Mouse (Mus musculus): ENCODE data around the gene Dap. TPM values are rescaled to one million over a fixed set of nuclear protein-coding genes. Genes with fewer than 3 reads are reported as not detected.

The Dap gene
- 32.9 and 38.4 TPM in 2 replicates for polyA plus RNA-seq (2016; fragmentation: Nextera tagmentation; extraction: Ambion mirVana)

GRCm38 (mm10) chr15:31224135-31224761 is at the start of gene Dap:
Dap (plus strand) TSS chr15:31224314.
- H3K4me1 ChIP-seq: peaks cover 13% of the 10 kb centered on the region
- H3K27me3 ChIP-seq (ENCODE audit: low read depth, poor library complexity, severe bottlenecking): no peaks in the 10 kb centered on the region
- H3K9me3 ChIP-seq (replicated peaks): no peaks in the 10 kb centered on the region
- H3K4me3 ChIP-seq: peak within 1 kb of the TSS; percentile 79
- no peaks in the 10 kb centered on the region for H3K36me3 ChIP-seq
- peak within 1 kb of the TSS; percentile 92 for H3K27ac ChIP-seq (replicated peaks)
- under 1% methylated on average over 67 of the region's 67 CpGs for WGBS
- peak; percentile 98 for DNase-seq (ENCODE audit: low spot score)

DNA sequence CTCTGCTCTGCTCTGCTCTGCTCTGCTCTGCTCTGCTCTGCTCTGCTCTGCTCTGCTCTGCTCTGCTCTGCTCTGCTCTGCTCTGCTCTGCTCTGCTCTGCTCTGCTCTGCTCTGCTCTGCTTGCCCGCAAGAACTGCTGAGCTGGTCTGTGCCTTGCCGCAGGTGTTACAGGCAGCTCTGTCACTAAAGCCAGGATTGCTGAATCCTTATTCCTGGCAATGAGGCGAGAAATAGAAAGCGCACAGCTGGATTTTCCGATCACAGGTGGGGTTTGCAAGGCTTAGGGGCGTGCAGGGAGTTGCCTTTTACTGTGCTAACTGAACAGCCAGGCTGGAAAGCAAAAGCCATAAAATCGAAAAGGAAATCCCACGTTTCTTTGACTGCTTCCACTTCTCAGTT is 47.5 kb upstream of the Dap start:
- WGBS: 58% methylated on average over 8 of the region's 8 CpGs
- Histone ChIP-seq H3K36me3 (no peaks in the 10 kb centered on the region), H3K9me3 (replicated peaks) (no peaks in the 10 kb centered on the region), H3K27ac (replicated peaks) (no peak overlapping the region; the same call in 1 of the 2 replicates), H3K27me3 (ENCODE audit: low read depth, poor library complexity, severe bottlenecking) (no peaks in the 10 kb centered on the region), H3K4me1 (no peaks in the 10 kb centered on the region), H3K4me3 (no peak overlapping the region)
- DNase-seq (ENCODE audit: low spot score): no peak

DNA sequence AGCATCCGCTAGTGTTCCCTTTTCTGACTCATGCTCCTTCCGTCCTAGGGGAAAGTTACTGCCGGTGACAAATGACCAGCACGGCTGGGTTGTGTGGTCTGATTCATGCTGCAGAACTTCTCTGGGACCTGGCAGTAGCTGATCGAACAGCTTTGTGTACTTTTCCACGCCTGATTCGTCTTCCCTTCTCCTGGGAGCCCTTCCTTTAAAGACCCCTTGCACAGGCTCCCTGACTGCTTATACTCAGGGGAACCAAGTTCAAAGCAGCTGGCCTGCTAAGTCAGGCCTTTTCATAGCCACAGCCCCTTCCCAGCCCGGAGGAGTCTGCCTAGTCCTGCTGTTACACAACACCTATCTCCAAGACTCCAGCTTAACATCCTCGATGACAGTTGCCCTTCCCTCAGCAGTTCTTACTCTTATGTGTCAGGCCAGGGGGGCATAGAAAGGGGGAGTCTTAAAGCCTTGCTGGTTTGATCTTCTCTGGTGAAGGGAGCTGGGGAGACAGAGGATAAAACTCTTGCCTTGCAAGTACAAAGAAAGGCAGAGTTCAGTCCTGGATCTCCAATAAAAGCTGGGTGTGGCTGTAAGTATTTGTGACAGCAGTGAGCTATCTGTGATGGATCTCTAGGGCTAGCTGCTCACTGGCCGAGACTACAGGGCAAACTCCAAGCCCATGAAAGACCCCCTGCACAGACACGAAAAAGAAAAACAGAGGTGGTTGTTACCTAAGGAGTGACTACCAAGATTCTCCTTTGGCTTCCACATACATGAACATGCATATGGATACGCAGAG is 39.3 kb upstream of the Dap start:
- Histone ChIP-seq H3K27me3 (ENCODE audit: low read depth, poor library complexity, severe bottlenecking) (no peaks in the 10 kb centered on the region), H3K4me3 (no peak overlapping the region), H3K27ac (replicated peaks) (no peak overlapping the region), H3K9me3 (replicated peaks) (no peaks in the 10 kb centered on the region), H3K4me1 (0 out of 2 replicates have a peak, but pooled peaks cover 3% of the 10 kb centered on the region), H3K36me3 (no peaks in the 10 kb centered on the region)
- WGBS: 76% methylated on average over 12 of the region's 12 CpGs
- no peak for DNase-seq (ENCODE audit: low spot score)

GRCm38 (mm10) chr15:31185506-31185905 is 38.6 kb upstream of the Dap start:
- Histone ChIP-seq H3K4me3 (no peak overlapping the region), H3K4me1 (0 out of 2 replicates have a peak, but pooled peaks cover 3% of the 10 kb centered on the region), H3K36me3 (no peaks in the 10 kb centered on the region), H3K27ac (replicated peaks) (no peak overlapping the region), H3K9me3 (replicated peaks) (no peaks in the 10 kb centered on the region), H3K27me3 (ENCODE audit: low read depth, poor library complexity, severe bottlenecking) (no peaks in the 10 kb centered on the region)
- no peak for DNase-seq (ENCODE audit: low spot score)
- 88% methylated on average over 5 of the region's 5 CpGs for WGBS

DNA sequence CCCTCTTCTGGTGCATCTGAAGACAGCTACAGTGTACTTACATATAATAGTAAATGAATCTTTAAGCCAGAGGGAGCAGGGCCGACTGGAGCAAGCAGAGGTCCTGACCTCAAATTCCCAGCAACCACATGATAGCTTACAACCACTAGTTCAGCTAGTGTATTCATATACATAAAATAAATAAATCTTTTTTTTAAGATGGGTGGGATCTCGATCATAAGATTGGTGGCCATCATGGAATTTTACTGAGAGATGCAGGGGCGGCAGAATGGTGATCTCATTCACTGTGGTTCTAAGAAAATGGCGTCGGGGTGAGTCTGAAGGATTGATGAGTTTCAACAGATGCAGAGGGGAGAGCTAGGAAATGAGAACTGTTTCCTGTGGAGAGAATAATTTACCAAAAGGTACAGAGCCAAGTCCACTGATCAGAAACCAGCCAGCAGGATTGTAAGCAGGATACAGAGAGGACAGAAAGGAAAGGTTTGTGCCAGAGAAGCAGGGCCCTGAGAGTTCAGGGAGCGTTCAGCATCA is 37.7 kb upstream of the Dap start:
- DNase-seq (ENCODE audit: low spot score): no peak
- Histone ChIP-seq H3K36me3 (no peaks in the 10 kb centered on the region), H3K4me3 (no peak overlapping the region), H3K9me3 (replicated peaks) (no peaks in the 10 kb centered on the region), H3K27me3 (ENCODE audit: low read depth, poor library complexity, severe bottlenecking) (no peaks in the 10 kb centered on the region), H3K4me1 (0 out of 2 replicates have a peak, but pooled peaks cover 3% of the 10 kb centered on the region), H3K27ac (replicated peaks) (no peak overlapping the region)
- WGBS: 86% methylated on average over 6 of the region's 6 CpGs

DNA sequence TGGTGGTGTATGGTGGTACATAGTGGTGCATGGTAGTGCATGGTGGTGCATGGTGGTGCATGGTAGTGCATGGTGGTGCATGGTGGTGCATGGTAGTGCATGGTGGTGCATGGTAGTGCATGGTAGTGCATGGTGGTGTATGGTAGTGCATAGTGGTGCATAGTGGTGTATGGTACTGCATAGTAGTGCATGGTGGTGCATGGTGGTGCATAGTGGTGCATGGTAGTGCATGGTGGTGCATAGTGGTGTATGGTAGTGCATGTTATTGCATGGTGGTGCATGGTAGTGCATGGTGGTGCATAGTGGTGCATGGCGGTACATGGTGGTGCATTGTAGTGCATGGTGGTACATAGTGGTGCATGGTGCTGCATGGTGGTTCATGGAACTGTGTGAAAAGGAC is 31.6 kb upstream of the Dap start:
- Histone ChIP-seq H3K4me1 (no peaks in the 10 kb centered on the region), H3K36me3 (no peaks in the 10 kb centered on the region), H3K27ac (replicated peaks) (no peak overlapping the region), H3K27me3 (ENCODE audit: low read depth, poor library complexity, severe bottlenecking) (no peaks in the 10 kb centered on the region), H3K9me3 (replicated peaks) (no peaks in the 10 kb centered on the region), H3K4me3 (no peak overlapping the region)
- DNase-seq (ENCODE audit: low spot score): no peak
- WGBS: 95% methylated on average over 1 of the region's 1 CpGs

GRCm38 (mm10) chr15:31195776-31196175 is 28.3 kb upstream of the Dap start:
- Histone ChIP-seq H3K4me1 (no peaks in the 10 kb centered on the region), H3K4me3 (no peak overlapping the region), H3K36me3 (no peaks in the 10 kb centered on the region), H3K27ac (replicated peaks) (no peak overlapping the region), H3K27me3 (ENCODE audit: low read depth, poor library complexity, severe bottlenecking) (no peaks in the 10 kb centered on the region), H3K9me3 (replicated peaks) (no peaks in the 10 kb centered on the region)
- no peak for DNase-seq (ENCODE audit: low spot score)
- WGBS: 91% methylated on average over 6 of the region's 6 CpGs

DNA sequence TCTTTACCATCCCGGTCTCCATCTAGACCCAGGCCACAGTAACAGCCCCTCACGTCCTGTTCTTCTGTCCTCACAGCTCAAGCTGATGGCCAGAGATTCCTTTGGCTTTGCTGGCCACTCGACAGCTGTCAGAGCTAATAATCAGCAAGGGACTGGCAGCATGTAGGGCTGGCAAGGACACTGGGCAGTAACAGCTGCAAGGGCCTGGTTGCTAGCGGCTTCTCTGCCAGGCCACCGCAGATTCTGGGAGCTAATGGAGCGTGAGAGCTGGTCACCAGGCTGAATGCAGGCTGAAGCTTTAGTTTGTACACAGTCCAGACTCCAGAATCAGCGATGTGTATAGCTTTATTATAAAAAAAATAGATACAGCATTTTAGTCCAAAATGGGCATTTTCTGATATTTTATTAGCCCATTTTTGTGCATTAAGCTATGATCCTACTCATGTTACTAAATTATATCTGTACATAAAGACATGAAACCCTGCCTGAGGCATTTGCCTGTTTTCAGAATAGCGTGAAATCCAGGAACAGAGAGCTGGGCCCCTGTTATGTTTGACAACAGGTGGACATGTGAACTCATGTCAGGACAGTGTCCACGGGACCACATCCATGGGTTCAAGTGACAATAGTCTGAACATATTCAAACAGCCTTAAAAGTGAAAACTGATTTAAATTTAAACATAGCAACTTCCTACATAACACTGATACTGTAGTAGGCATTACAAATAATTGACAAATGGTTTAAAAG is 16.6 kb upstream of the Dap start:
- WGBS: 87% methylated on average over 9 of the region's 9 CpGs
- Histone ChIP-seq H3K9me3 (replicated peaks) (no peaks in the 10 kb centered on the region), H3K27ac (replicated peaks) (no peak overlapping the region), H3K4me1 (no peaks in the 10 kb centered on the region), H3K36me3 (no peaks in the 10 kb centered on the region), H3K27me3 (ENCODE audit: low read depth, poor library complexity, severe bottlenecking) (no peaks in the 10 kb centered on the region), H3K4me3 (no peak overlapping the region)
- no peak for DNase-seq (ENCODE audit: low spot score)

DNA sequence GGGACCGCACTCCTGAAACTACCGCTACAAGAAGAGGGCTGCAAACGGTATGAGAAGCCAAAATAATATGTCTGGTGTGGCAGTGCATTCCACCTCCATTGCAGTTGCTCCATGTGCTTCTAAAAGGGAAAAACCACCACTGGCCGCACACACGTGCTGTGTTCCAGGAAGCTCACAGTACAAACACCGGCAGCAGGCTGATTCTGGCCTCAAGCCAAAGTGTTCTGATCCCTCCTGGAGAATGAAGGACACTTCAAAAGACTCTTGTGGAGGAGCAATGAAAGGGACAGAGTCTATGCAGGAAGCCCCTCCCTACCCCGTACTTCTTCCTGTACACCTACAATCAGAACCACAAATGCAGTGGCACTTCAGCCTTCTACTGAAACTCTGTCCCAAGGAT is 12.2 kb upstream of the Dap start:
- DNase-seq (ENCODE audit: low spot score): no peak
- Histone ChIP-seq H3K27me3 (ENCODE audit: low read depth, poor library complexity, severe bottlenecking) (no peaks in the 10 kb centered on the region), H3K9me3 (replicated peaks) (no peaks in the 10 kb centered on the region), H3K4me1 (no peaks in the 10 kb centered on the region), H3K36me3 (no peaks in the 10 kb centered on the region), H3K27ac (replicated peaks) (no peak overlapping the region), H3K4me3 (no peak overlapping the region)
- WGBS: 87% methylated on average over 7 of the region's 7 CpGs

GRCm38 (mm10) chr15:31213619-31214270 is 10.4 kb upstream of the Dap start:
- Histone ChIP-seq H3K27me3 (ENCODE audit: low read depth, poor library complexity, severe bottlenecking) (no peaks in the 10 kb centered on the region), H3K9me3 (replicated peaks) (no peaks in the 10 kb centered on the region), H3K4me1 (no peaks in the 10 kb centered on the region), H3K36me3 (no peaks in the 10 kb centered on the region), H3K27ac (replicated peaks) (no peak overlapping the region), H3K4me3 (no peak overlapping the region)
- WGBS: 90% methylated on average over 3 of the region's 3 CpGs
- no peak for DNase-seq (ENCODE audit: low spot score)

GRCm38 (mm10) chr15:31222216-31222615 is 1.9 kb upstream of the Dap start:
- Histone ChIP-seq H3K27ac (replicated peaks) (no peak overlapping the region), H3K27me3 (ENCODE audit: low read depth, poor library complexity, severe bottlenecking) (no peaks in the 10 kb centered on the region), H3K9me3 (replicated peaks) (no peaks in the 10 kb centered on the region), H3K4me1 (peaks cover 13% of the 10 kb centered on the region), H3K36me3 (no peaks in the 10 kb centered on the region), H3K4me3 (no peak overlapping the region)
- no peak for DNase-seq (ENCODE audit: low spot score)
- WGBS: 79% methylated on average over 6 of the region's 6 CpGs

DNA sequence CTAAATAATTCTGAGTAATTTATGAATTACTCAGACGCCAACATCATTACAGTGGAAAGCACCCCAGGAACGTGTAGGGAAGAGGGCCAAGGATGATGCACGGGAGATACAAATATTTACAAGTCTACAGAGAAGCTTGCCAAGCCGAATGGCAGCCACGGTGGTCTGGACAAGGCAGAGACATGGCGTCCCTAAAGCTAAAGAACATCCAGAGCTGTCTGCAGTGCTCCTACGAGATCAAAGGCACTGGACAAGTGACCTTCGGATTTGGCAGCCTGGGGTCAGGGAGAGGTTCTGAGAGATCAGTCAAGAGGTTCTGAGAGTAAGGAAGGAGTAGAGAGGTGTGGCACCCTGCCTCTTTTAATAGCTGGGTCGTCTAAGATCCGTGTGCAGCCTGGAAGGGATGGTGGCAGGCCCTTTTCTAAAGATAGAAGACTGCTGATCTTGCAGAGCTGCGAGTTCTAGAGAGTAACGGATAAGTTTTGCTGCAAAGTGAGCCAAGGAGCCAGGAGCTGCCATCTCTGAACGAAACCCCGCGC is 449 bp upstream of the Dap start:
- WGBS: 49% methylated on average over 15 of the region's 15 CpGs
- H3K9me3 ChIP-seq (replicated peaks): no peaks in the 10 kb centered on the region
- DNase-seq (ENCODE audit: low spot score): no peak
- H3K4me1 ChIP-seq: peaks cover 13% of the 10 kb centered on the region
- no peaks in the 10 kb centered on the region for H3K36me3 ChIP-seq
- H3K27me3 ChIP-seq (ENCODE audit: low read depth, poor library complexity, severe bottlenecking): no peaks in the 10 kb centered on the region
- peak overlapping the region; percentile 92 for H3K27ac ChIP-seq (replicated peaks)
- H3K4me3 ChIP-seq: peak overlapping the region; percentile 79

Data from midbrain, embryonic 10.5 days (tissue).